8 mouse cellular contexts compared by ENCODE assay signal in genomic region chr2:15054945-15055637, GRCm38 (mm10). TPM values are rescaled to one million over a fixed set of nuclear protein-coding genes. Genes with fewer than 3 reads are reported as not detected.
DNase-seq lines count a peak whose midpoint lies in the region; ATAC-seq and TF ChIP-seq lines count a peak whose summit lies in the region.

Nsun6 (minus strand) TSS chr2:15055069.

- H3K9me3 ChIP-seq in E14TG2a.4 (ENCODE audit: low read length): no peaks in the 10 kb centered on the region
- no peaks in the 10 kb centered on the region for H3K9me3 ChIP-seq in forebrain, embryonic 11.5 days (ENCODE audit: control insufficient read depth, low read length)
- no peaks in the 10 kb centered on the region for H3K9me3 ChIP-seq in heart, embryonic 16.5 days (replicated peaks; ENCODE audit: control insufficient read depth, low read length)
- H3K9me3 ChIP-seq in liver, embryonic 14.5 days (ENCODE audit: control insufficient read depth, low read length): no peaks in the 10 kb centered on the region
- no peaks in the 10 kb centered on the region for H3K9me3 ChIP-seq in stomach, embryonic 15.5 days

- WGBS in forebrain, embryonic 11.5 days: 1% methylated on average over 61 of the region's 75 CpGs
- under 1% methylated on average over 73 of the region's 75 CpGs for WGBS in heart, embryonic 16.5 days
- under 1% methylated on average over 75 of the region's 75 CpGs for WGBS in liver, embryonic 14.5 days (ENCODE audit: insufficient replicate concordance)
- under 1% methylated on average over 71 of the region's 75 CpGs for WGBS in stomach, embryonic 15.5 days

- H3K4me2 ChIP-seq in forebrain, embryonic 11.5 days (ENCODE audit: low read depth, low read length, severe bottlenecking): peak within 1 kb of the TSS; percentile 68
- peak within 1 kb of the TSS; percentile 73 for H3K4me2 ChIP-seq in heart, embryonic 16.5 days (ENCODE audit: low read depth, low read length)
- peak within 1 kb of the TSS; percentile 75 for H3K4me2 ChIP-seq in liver, embryonic 14.5 days (ENCODE audit: low read depth)
- peak within 1 kb of the TSS; percentile 74 for H3K4me2 ChIP-seq in stomach, embryonic 15.5 days

- peaks cover 22% of the 10 kb centered on the region for H3K4me1 ChIP-seq in E14TG2a.4 (replicated peaks; ENCODE audit: low read depth, low read length)
- H3K4me1 ChIP-seq in forebrain, embryonic 11.5 days (replicated peaks; ENCODE audit: control insufficient read depth, insufficient read depth, low read length): 0 out of 2 replicates have a peak, but pooled peaks cover 3% of the 10 kb centered on the region
- peaks cover 17% of the 10 kb centered on the region for H3K4me1 ChIP-seq in heart, embryonic 16.5 days (ENCODE audit: control insufficient read depth, insufficient read depth, low read length)
- peaks cover 0 to 5% of the 10 kb centered on the region in 2 experiments; a peak in 3 of 4 replicates for H3K4me1 ChIP-seq in liver, embryonic 14.5 days (replicated peaks; ENCODE audit: control insufficient read depth in 2 of 2, insufficient read depth in 2 of 2, low read length in 1 of 2)
- 0 out of 2 replicates have a peak, but pooled peaks cover 7% of the 10 kb centered on the region for H3K4me1 ChIP-seq in stomach, embryonic 15.5 days

- no peaks in the 10 kb centered on the region for H3K27me3 ChIP-seq in E14TG2a.4 (ENCODE audit: insufficient read depth, low read length)
- no peaks in the 10 kb centered on the region for H3K27me3 ChIP-seq in forebrain, embryonic 11.5 days (ENCODE audit: control insufficient read depth, insufficient read depth, low read length)
- no peaks in the 10 kb centered on the region for H3K27me3 ChIP-seq in heart, embryonic 16.5 days (ENCODE audit: control insufficient read depth, insufficient read depth, low read length)
- H3K27me3 ChIP-seq in liver, embryonic 14.5 days (ENCODE audit: control insufficient read depth, insufficient read depth, low read length): no peaks in the 10 kb centered on the region
- no peaks in the 10 kb centered on the region for H3K27me3 ChIP-seq in stomach, embryonic 15.5 days (replicated peaks)

- TF ChIP-seq EP300 in liver, embryonic 14.5 days (IDR thresholded peaks at IDR 0.05; ENCODE audit: low read depth): 0 out of 2 replicates have a peak, but pooled peaks have one; percentile 3

- 0 out of 2 replicates have a peak, but pooled peaks cover 5% of the 10 kb centered on the region for H3K36me3 ChIP-seq in E14TG2a.4 (ENCODE audit: insufficient read depth, low read length)
- H3K36me3 ChIP-seq in forebrain, embryonic 11.5 days (ENCODE audit: control insufficient read depth, insufficient read depth, low read length): no peaks in the 10 kb centered on the region
- H3K36me3 ChIP-seq in heart, embryonic 16.5 days (ENCODE audit: control insufficient read depth, insufficient read depth): no peaks in the 10 kb centered on the region
- no peaks in the 10 kb centered on the region for H3K36me3 ChIP-seq in liver, embryonic 14.5 days (replicated peaks; ENCODE audit: control insufficient read depth, insufficient read depth, low read depth)
- H3K36me3 ChIP-seq in stomach, embryonic 15.5 days: no peaks in the 10 kb centered on the region

- peak within 1 kb of the TSS; percentile 90 for H3K27ac ChIP-seq in forebrain, embryonic 11.5 days (ENCODE audit: low read depth, low read length)
- H3K27ac ChIP-seq in heart, embryonic 16.5 days (ENCODE audit: low read length): peak within 1 kb of the TSS; percentile 89
- H3K27ac ChIP-seq in liver, embryonic 14.5 days: peak within 1 kb of the TSS; percentile 16
- H3K27ac ChIP-seq in stomach, embryonic 15.5 days: peak within 1 kb of the TSS; percentile 92

- peak within 1 kb of the TSS; percentile 98 for H3K4me3 ChIP-seq in E14TG2a.4 (replicated peaks; ENCODE audit: low read length)
- H3K4me3 ChIP-seq in forebrain, embryonic 11.5 days (ENCODE audit: low read depth, low read length): peak within 1 kb of the TSS; percentile 67
- H3K4me3 ChIP-seq in heart, embryonic 16.5 days (ENCODE audit: low read length): peak within 1 kb of the TSS; percentile 99
- H3K4me3 ChIP-seq in liver, embryonic 14.5 days (ENCODE audit: insufficient read depth in 1 of 2, low read depth in 2 of 2, low read length in 2 of 2): peak within 1 kb of the TSS; percentile 69 to 88
- H3K4me3 ChIP-seq in stomach, embryonic 15.5 days (replicated peaks): peak within 1 kb of the TSS; percentile 79

- DNase-seq in c-Kit-positive CD71-positive TER-119-negative erythroid progenitor cells, embryonic 14.5 days (ENCODE audit: low read depth): peak; percentile 88
- DNase-seq in forebrain, embryonic 11.5 days (ENCODE audit: low spot score): peak; percentile 99
- peak; percentile 97 to 99 for DNase-seq in kidney, postnatal 25 days
- DNase-seq in liver, embryonic 14.5 days (ENCODE audit: low read depth in 3 of 3, low spot score in 3 of 3): peak; percentile 87 to 90 (median 88)
- peak; percentile 99 for DNase-seq in neural tube, embryonic 10.5 days (ENCODE audit: extremely low spot score, low spot score)

- TF ChIP-seq CTCF in E14TG2a.4 (conservative IDR thresholded peaks at IDR 0.05; ENCODE audit: low read length): no peak
- TF ChIP-seq CTCF in liver, embryonic 14.5 days (IDR thresholded peaks at IDR 0.05; ENCODE audit: low read depth): peak; percentile 63

- H3K9ac ChIP-seq in forebrain, embryonic 11.5 days (ENCODE audit: low read length): peak within 1 kb of the TSS; percentile 95
- H3K9ac ChIP-seq in heart, embryonic 16.5 days (ENCODE audit: low read length): peak within 1 kb of the TSS; percentile 99
- peak within 1 kb of the TSS; percentile 78 for H3K9ac ChIP-seq in liver, embryonic 14.5 days (replicated peaks)
- H3K9ac ChIP-seq in stomach, embryonic 15.5 days: peak within 1 kb of the TSS; percentile 89

- ATAC-seq in forebrain, embryonic 11.5 days (replicated peaks; ENCODE audit: low FRiP score): peak; percentile 100
- peak; percentile 99 for ATAC-seq in heart, embryonic 16.5 days (replicated peaks; ENCODE audit: extremely low read depth, insufficient read depth, low FRiP score)
- peak; percentile 97 for ATAC-seq in liver, embryonic 14.5 days (ENCODE audit: insufficient read depth)
- ATAC-seq in stomach, embryonic 15.5 days (ENCODE audit: insufficient read depth, low FRiP score, low read depth): peak; percentile 99

RNA-seq across cellular contexts. Expression of gene Nsun6, which starts in this region (rescaled TPM):
- polyA plus RNA-seq in forebrain, embryonic 11.5 days (2014; fragmentation: Nextera tagmentation; extraction: Ambion mirVana): 11.3 and 12.4 TPM in 2 replicates
- polyA plus RNA-seq in heart, embryonic 16.5 days (2015; fragmentation: Nextera tagmentation; extraction: Ambion mirVana): 6.3 and 6.8 TPM in 2 replicates
- 0.89 and 1.6 TPM in 2 replicates for polyA plus RNA-seq in liver, embryonic 14.5 days (2012; rRNA removed)
- polyA plus RNA-seq in liver, embryonic 14.5 days (2014; fragmentation: Nextera tagmentation; extraction: Ambion mirVana): 3.2 and 3.4 TPM in 2 replicates
- 8.5 and 10.0 TPM in 2 replicates for polyA plus RNA-seq in stomach, embryonic 15.5 days (2015; fragmentation: Nextera tagmentation; extraction: Ambion mirVana)

Comparison
In these comparisons a context has a peak if more than half of its experiments do, and no peak if none do; other contexts are left out.
1. Peak in every context shown above with its lines: DNase-seq, ATAC-seq, H3K4me3 ChIP-seq and H3K27ac ChIP-seq.
2. H3K27ac ChIP-seq: peak in every context shown above with its lines; median percentile 92 in stomach, embryonic 15.5 days; 90 in forebrain, embryonic 11.5 days; 89 in heart, embryonic 16.5 days; 16 in liver, embryonic 14.5 days.